Mouse (Mus musculus) kidney, embryonic 14.5 days (tissue): ENCODE results near the gene Aoc2. TPM values are rescaled to one million over a fixed set of nuclear protein-coding genes. Genes with fewer than 3 reads are reported as not detected.

Source experiments
- microRNA-seq: library from miRNA; unstranded; fragments of <30 nt; microRNA quantifications from one replicate; pipeline ENCODE4, GENCODE M21; 2016
- polyA plus RNA-seq: library from polyadenylated mRNA; unstranded; fragments of >200 nt; fragmentation: Nextera tagmentation; extraction: Ambion mirVana; gene quantifications from 2 replicates; pipeline ENCODE4 v1.2.1, GENCODE M21; 2014

The Aoc2 gene
- polyA plus RNA-seq, 1 experiment from 2014 or later: 1.9 TPM

Small RNAs within 50 kb of the gene (microRNA-seq; reads per million reads assigned to microRNA genes)
- not detected for gene Gm25593

Other genes starting within 250 kb of the Aoc2 start
- gene Hsd17b1, start 246.7 kb upstream of the Aoc2 start, polyA plus RNA-seq: 0.16 TPM in 1 of 2 replicates, not detected in the other
- 42.0 and 44.9 TPM in 2 replicates for gene Coasy, start 242.5 kb upstream of the Aoc2 start, polyA plus RNA-seq
- gene Mlx, start 237.8 kb upstream of the Aoc2 start, polyA plus RNA-seq: 39.7 and 48.7 TPM in 2 replicates
- gene Psmc3ip, start 229.6 kb upstream of the Aoc2 start, polyA plus RNA-seq: 52.0 and 61.8 TPM in 2 replicates
- 10.5 and 14.0 TPM in 2 replicates for gene Retreg3, start 205.2 kb upstream of the Aoc2 start, polyA plus RNA-seq
- 81.9 and 95.4 TPM in 2 replicates for gene Tubg1, start 205.1 kb upstream of the Aoc2 start, polyA plus RNA-seq
- gene Tubg2, start 169.2 kb upstream of the Aoc2 start, polyA plus RNA-seq: 3.7 and 4.5 TPM in 2 replicates
- gene Cntnap1, start 154.5 kb upstream of the Aoc2 start, polyA plus RNA-seq: 1.7 and 2.1 TPM in 2 replicates
- gene Plekhh3, start 153.7 kb upstream of the Aoc2 start, polyA plus RNA-seq: 17.0 and 17.9 TPM in 2 replicates
- gene Ccr10, start 149.6 kb upstream of the Aoc2 start, polyA plus RNA-seq: 0.24 and 0.51 TPM in 2 replicates
- 18.2 and 27.4 TPM in 2 replicates for gene Ezh1, start 98.6 kb upstream of the Aoc2 start, polyA plus RNA-seq
- 248 and 275 TPM in 2 replicates for gene Ramp2, start 79.0 kb upstream of the Aoc2 start, polyA plus RNA-seq
- 154 and 160 TPM in 2 replicates for gene Vps25, start 71.4 kb upstream of the Aoc2 start, polyA plus RNA-seq
- gene Wnk4, start 64.5 kb upstream of the Aoc2 start, polyA plus RNA-seq: 18.9 and 28.1 TPM in 2 replicates
- 1.2 and 1.7 TPM in 2 replicates for gene Cntd1, start 46.1 kb upstream of the Aoc2 start, polyA plus RNA-seq
- gene Coa3, start 45.9 kb upstream of the Aoc2 start, polyA plus RNA-seq: 204 and 207 TPM in 2 replicates
- gene Becn1, start 22.8 kb upstream of the Aoc2 start, polyA plus RNA-seq: 112 and 164 TPM in 2 replicates
- gene Psme3, start 8.8 kb upstream of the Aoc2 start, polyA plus RNA-seq: 113 and 130 TPM in 2 replicates
- 0.23 and 0.37 TPM in 2 replicates for gene Aoc3, start 5.5 kb downstream of the Aoc2 start, polyA plus RNA-seq
- 0.08 TPM in 1 of 2 replicates, not detected in the other for gene G6pc, start 42.5 kb downstream of the Aoc2 start, polyA plus RNA-seq
- gene Aarsd1, start 92.6 kb downstream of the Aoc2 start, polyA plus RNA-seq: 85.2 and 99.0 TPM in 2 replicates
- 10.4 and 11.5 TPM in 2 replicates for gene Gm27029, start 99.7 kb downstream of the Aoc2 start, polyA plus RNA-seq
- 8.2 and 16.1 TPM in 2 replicates for gene Rundc1, start 100.0 kb downstream of the Aoc2 start, polyA plus RNA-seq
- gene Ptges3l, start 100.3 kb downstream of the Aoc2 start, polyA plus RNA-seq: 8.9 and 10.3 TPM in 2 replicates
- gene Rpl27, start 117.2 kb downstream of the Aoc2 start, polyA plus RNA-seq: 430 and 578 TPM in 2 replicates
- 9.6 and 10.4 TPM in 2 replicates for gene Ifi35, start 123.3 kb downstream of the Aoc2 start, polyA plus RNA-seq
- 7.0 and 10.8 TPM in 2 replicates for gene Rnd2, start 139.9 kb downstream of the Aoc2 start, polyA plus RNA-seq
- gene Vat1, start 141.2 kb downstream of the Aoc2 start, polyA plus RNA-seq: 25.0 and 28.4 TPM in 2 replicates
- 8.7 and 22.0 TPM in 2 replicates for gene Brca1, start 226.9 kb downstream of the Aoc2 start, polyA plus RNA-seq
- 30.8 and 63.9 TPM in 2 replicates for gene Nbr1, start 227.1 kb downstream of the Aoc2 start, polyA plus RNA-seq